8 mouse cellular contexts compared by ENCODE assay signal in the genomic region with DNA sequence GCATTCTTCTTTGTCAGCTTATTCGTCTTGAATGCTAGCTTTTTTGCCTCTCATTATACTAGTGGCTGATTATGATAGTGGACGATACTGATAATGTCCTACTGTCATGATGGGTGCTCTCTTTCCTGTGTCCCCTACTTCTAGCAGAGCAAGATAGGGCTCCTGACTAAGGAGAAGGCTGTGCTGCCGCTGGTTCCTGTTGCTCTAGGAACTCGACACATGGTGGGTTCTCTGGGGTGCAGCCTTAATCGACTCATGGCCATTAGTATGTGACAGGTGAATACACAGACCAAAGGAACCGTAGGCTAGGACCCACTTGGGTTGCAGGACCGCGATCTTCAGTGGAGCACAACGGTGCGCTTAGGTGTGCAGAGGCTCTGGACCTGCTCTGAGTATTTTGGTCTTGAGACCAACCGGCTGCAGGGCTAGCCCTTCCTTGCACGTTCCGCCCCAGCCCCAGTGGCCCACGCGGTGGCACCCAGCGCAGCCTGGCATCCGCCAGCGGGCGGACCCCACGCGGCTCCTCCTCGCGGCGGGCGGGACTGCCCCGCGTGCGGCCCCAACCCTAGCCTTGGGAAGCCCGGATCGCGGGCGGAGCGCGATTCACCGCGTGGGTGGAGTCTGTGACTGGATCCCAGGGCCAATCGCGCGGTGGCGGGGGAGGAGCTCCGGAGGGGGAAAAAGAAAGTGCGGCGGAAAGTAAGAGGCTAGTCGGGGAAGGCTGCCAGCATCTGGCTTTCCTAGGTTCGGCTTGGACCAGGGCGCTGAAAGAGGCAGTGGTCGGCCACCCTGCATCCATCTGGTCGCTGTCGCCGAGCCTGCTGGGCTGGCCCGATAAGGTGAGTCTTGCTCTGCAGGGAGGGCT. TPM values are rescaled to one million over a fixed set of nuclear protein-coding genes. Genes with fewer than 3 reads are reported as not detected.
DNase-seq lines count a peak whose midpoint lies in the region; ATAC-seq and TF ChIP-seq lines count a peak whose summit lies in the region.

A gene (plus strand): TSS at position 657 of the 865 bp plus-strand sequence.

- H3K27ac ChIP-seq in MEL (ENCODE audit: control insufficient read depth, low read depth, low read length), result peak within 1 kb of the TSS; percentile 10
- H3K27ac ChIP-seq in cerebellum, adult 2 months (ENCODE audit: insufficient read depth, low read length), result no peak within 1 kb of the TSS
- no peak within 1 kb of the TSS; the same call in 1 of the 2 replicates for H3K27ac ChIP-seq in forebrain, postnatal 0 days (ENCODE audit: low read depth, low read length)
- peak within 1 kb of the TSS; percentile 94 for H3K27ac ChIP-seq in layer of hippocampus, adult 2 months
- 0 out of 2 replicates have a peak within 1 kb of the TSS, but pooled peaks have one; percentile 60 for H3K27ac ChIP-seq in neural tube, embryonic 15.5 days (replicated peaks)

- ATAC-seq in forebrain, postnatal 0 days, result peak; percentile 99
- peak; percentile 98 for ATAC-seq in neural tube, embryonic 15.5 days (ENCODE audit: low FRiP score)

- peak within 1 kb of the TSS; percentile 86 for H3K4me2 ChIP-seq in forebrain, postnatal 0 days (ENCODE audit: low read depth)
- peak within 1 kb of the TSS; percentile 89 for H3K4me2 ChIP-seq in neural tube, embryonic 15.5 days

- H3K4me3 ChIP-seq in MEL (ENCODE audit: control insufficient read depth in 1 of 2, insufficient read depth in 1 of 2, low read depth in 2 of 2, low read length in 2 of 2), result peak within 1 kb of the TSS; percentile 69 to 95
- peak within 1 kb of the TSS; percentile 76 for H3K4me3 ChIP-seq in cerebellum, adult 2 months (replicated peaks; ENCODE audit: insufficient read depth, low read depth, low read length)
- peak within 1 kb of the TSS; percentile 62 for H3K4me3 ChIP-seq in forebrain, postnatal 0 days (ENCODE audit: low read depth, low read length)
- peak within 1 kb of the TSS; percentile 86 for H3K4me3 ChIP-seq in layer of hippocampus, adult 2 months
- peak within 1 kb of the TSS; percentile 95 for H3K4me3 ChIP-seq in lung, adult 2 months (replicated peaks; ENCODE audit: extremely low read depth, low read depth, low read length)
- H3K4me3 ChIP-seq in neural tube, embryonic 15.5 days (replicated peaks), result peak within 1 kb of the TSS; percentile 64

- H3K36me3 ChIP-seq in MEL (ENCODE audit: control insufficient read depth in 1 of 2, insufficient read depth in 2 of 2, low read length in 2 of 2), result peaks cover 0 to 6% of the 10 kb centered on the region in 2 experiments; a peak in 1 of 4 replicates
- no peaks in the 10 kb centered on the region for H3K36me3 ChIP-seq in forebrain, postnatal 0 days (ENCODE audit: insufficient read depth)
- no peaks in the 10 kb centered on the region for H3K36me3 ChIP-seq in neural tube, embryonic 15.5 days

- intact Hi-C loops in heart, postnatal 36 days (cut with DNase I), result no loop called here

- H3K4me1 ChIP-seq in MEL (ENCODE audit: control insufficient read depth in 1 of 2, insufficient read depth in 2 of 2, low read length in 2 of 2), result no peaks in the 10 kb centered on the region; a peak in 1 of 4 replicates
- no peaks in the 10 kb centered on the region for H3K4me1 ChIP-seq in cerebellum, adult 2 months (ENCODE audit: control insufficient read depth, insufficient read depth, low read length)
- no peaks in the 10 kb centered on the region for H3K4me1 ChIP-seq in forebrain, postnatal 0 days (ENCODE audit: insufficient read depth)
- H3K4me1 ChIP-seq in lung, adult 2 months (ENCODE audit: control insufficient read depth, insufficient read depth, low read length), result peaks cover 5% of the 10 kb centered on the region; the same call in 1 of the 2 replicates
- peaks cover 14% of the 10 kb centered on the region; the same call in 1 of the 2 replicates for H3K4me1 ChIP-seq in neural tube, embryonic 15.5 days

- no peak for TF ChIP-seq RAD21 in MEL (IDR thresholded peaks at IDR 0.05; ENCODE audit: low read depth, low read length)

- H3K79me2 ChIP-seq in MEL (ENCODE audit: control insufficient read depth, insufficient read depth, low read length, poor library complexity), result no peaks in the 10 kb centered on the region; the same call in 1 of the 2 replicates

- peak; percentile 93 for DNase-seq in MEL (ENCODE audit: low read depth, low spot score)
- peak; percentile 87 for DNase-seq in cerebellum, adult 2 months
- DNase-seq in forebrain, postnatal 0 days, result peak; percentile 90
- DNase-seq in heart, postnatal 36 days, result peak; percentile 92 to 93
- DNase-seq in layer of hippocampus, adult 2 months (ENCODE audit: low spot score in 2 of 2), result peak; percentile 96 to 97
- peak; percentile 92 for DNase-seq in lung, adult 2 months
- DNase-seq in testis, postnatal 10 days (ENCODE audit: low spot score), result peak; percentile 94

- peak; percentile 88 to 89 for TF ChIP-seq POLR2A in MEL (IDR thresholded peaks at IDR 0.05; ENCODE audit: control insufficient read depth in 1 of 2, insufficient read depth in 1 of 2, low read depth in 1 of 2, low read length in 2 of 2, poor library complexity in 1 of 2)
- TF ChIP-seq POLR2A in cerebellum, adult 2 months (IDR thresholded peaks at IDR 0.05; ENCODE audit: borderline replicate concordance, insufficient read depth, low read length), result no peak
- peak; percentile 92 for TF ChIP-seq POLR2A in lung, adult 2 months (IDR thresholded peaks at IDR 0.05; ENCODE audit: borderline replicate concordance, extremely low read depth, low read depth, low read length)

- TF ChIP-seq CTCF in MEL (IDR thresholded peaks at IDR 0.05 in 2 of 3, conservative IDR thresholded peaks at IDR 0.05 in 1 of 3; ENCODE audit: control insufficient read depth in 1 of 3, insufficient read depth in 1 of 3, low read depth in 2 of 3, low read length in 3 of 3, poor library complexity in 1 of 3, severe bottlenecking in 1 of 3), result no peak
- no peak for TF ChIP-seq CTCF in cerebellum, adult 2 months (IDR thresholded peaks at IDR 0.05; ENCODE audit: borderline replicate concordance, insufficient read depth, low read depth, low read length)
- TF ChIP-seq CTCF in forebrain, postnatal 0 days (IDR thresholded peaks at IDR 0.05; ENCODE audit: low read depth), result 0 out of 2 replicates have a peak, but pooled peaks have one; percentile 24
- TF ChIP-seq CTCF in layer of hippocampus, adult 2 months (conservative IDR thresholded peaks at IDR 0.05), result peak; percentile 32
- no peak for TF ChIP-seq CTCF in lung, adult 2 months (IDR thresholded peaks at IDR 0.05; ENCODE audit: insufficient read depth, low read length)

- H3K9me3 ChIP-seq in MEL (replicated peaks; ENCODE audit: insufficient read depth, low read length), result no peaks in the 10 kb centered on the region
- no peaks in the 10 kb centered on the region for H3K9me3 ChIP-seq in forebrain, postnatal 0 days (ENCODE audit: low read length)
- H3K9me3 ChIP-seq in neural tube, embryonic 15.5 days (replicated peaks), result no peaks in the 10 kb centered on the region

- WGBS in cerebellum, adult 2 months, result 3% methylated on average over 51 of the region's 51 CpGs
- 1% methylated on average over 51 of the region's 51 CpGs for WGBS in forebrain, postnatal 0 days
- WGBS in lung, adult 2 months, result 3% methylated on average over 51 of the region's 51 CpGs
- WGBS in neural tube, embryonic 15.5 days, result 4% methylated on average over 51 of the region's 51 CpGs

- no peaks in the 10 kb centered on the region for H3K27me3 ChIP-seq in MEL (ENCODE audit: control insufficient read depth in 1 of 2, insufficient read depth in 2 of 2, low read length in 2 of 2)
- H3K27me3 ChIP-seq in cerebellum, adult 2 months (ENCODE audit: control insufficient read depth, insufficient read depth, low read length), result no peaks in the 10 kb centered on the region
- no peaks in the 10 kb centered on the region for H3K27me3 ChIP-seq in forebrain, postnatal 0 days (ENCODE audit: insufficient read depth, low read length)
- no peaks in the 10 kb centered on the region for H3K27me3 ChIP-seq in neural tube, embryonic 15.5 days (replicated peaks)

- TF ChIP-seq EP300 in MEL (IDR thresholded peaks at IDR 0.05; ENCODE audit: low read depth in 1 of 2, low read length in 2 of 2), result peak in 1 of 2 experiments; percentile 23; a peak in 1 of 4 replicates

- peak within 1 kb of the TSS; percentile 73 for H3K9ac ChIP-seq in MEL (ENCODE audit: control insufficient read depth, low read depth, low read length, poor library complexity, severe bottlenecking)
- H3K9ac ChIP-seq in forebrain, postnatal 0 days, result peak within 1 kb of the TSS; percentile 50
- H3K9ac ChIP-seq in neural tube, embryonic 15.5 days (replicated peaks), result peak within 1 kb of the TSS; percentile 59

TF ChIP-seq in MEL, 35 proteins besides CTCF, POLR2A, EP300 and RAD21 (continues in another document):
- no peak for TF ChIP-seq MYB (IDR thresholded peaks at IDR 0.05; ENCODE audit: low read depth, low read length)
- TF ChIP-seq MAZ (IDR thresholded peaks at IDR 0.05; ENCODE audit: low read depth, low read length), result no peak
- TF ChIP-seq MYC (IDR thresholded peaks at IDR 0.05; ENCODE audit: low read depth, low read length), result peak; percentile 70
- peak; percentile 51 for TF ChIP-seq TAL1 (IDR thresholded peaks at IDR 0.05; ENCODE audit: low read length)
- no peak for TF ChIP-seq ELF1 (IDR thresholded peaks at IDR 0.05; ENCODE audit: low read depth, low read length)
- no peak for TF ChIP-seq ZKSCAN1 (IDR thresholded peaks at IDR 0.05; ENCODE audit: low read depth, low read length)
- TF ChIP-seq TCF12 (IDR thresholded peaks at IDR 0.05; ENCODE audit: low read depth, low read length), result peak; percentile 54; the same call in 1 of the 2 replicates
- TF ChIP-seq POLR2AphosphoS2 (IDR thresholded peaks at IDR 0.05; ENCODE audit: low read length), result no peak; the same call in 1 of the 2 replicates
- TF ChIP-seq CHD1 (IDR thresholded peaks at IDR 0.05; ENCODE audit: low read depth, low read length), result 0 out of 2 replicates have a peak, but pooled peaks have one; percentile 59
- TF ChIP-seq BHLHE40 (IDR thresholded peaks at IDR 0.05; ENCODE audit: borderline replicate concordance, low read depth, low read length), result no peak
- TF ChIP-seq MEF2A (IDR thresholded peaks at IDR 0.05; ENCODE audit: extremely low read depth, insufficient replicate concordance, low read depth, low read length, poor library complexity, severe bottlenecking), result no peak
- TF ChIP-seq ETS1 (IDR thresholded peaks at IDR 0.05; ENCODE audit: low read depth, low read length), result 0 out of 2 replicates have a peak, but pooled peaks have one; percentile 20

RNA-seq across cellular contexts. Expression of the gene that starts here (rescaled TPM):
- 5.5 and 5.9 TPM in 2 replicates for total RNA-seq in MEL (2012; rRNA removed)
- 1 to 10 TPM in 1 of 2 experiments, not detected in 1; 5.4 TPM for polyA plus RNA-seq in MEL (2012; ENCODE audit: insufficient read depth in 1 of 2, insufficient read length in 2 of 2, low read depth in 1 of 2, low replicate concordance in 2 of 2, missing spikeins in 1 of 2)
- polyA plus RNA-seq in cerebellum, adult 2 months (2012; rRNA removed), result 19.1 and 20.3 TPM in 2 replicates
- 8.9 and 9.3 TPM in 2 replicates for total RNA-seq in forebrain, postnatal 0 days (2014; rRNA removed)
- polyA plus RNA-seq in forebrain, postnatal 0 days (2015; fragmentation: Nextera tagmentation; extraction: Ambion mirVana), result 4.7 and 5.2 TPM in 2 replicates
- total RNA-seq in heart, postnatal 36 days (2021), result 1 to 10 TPM; 3.9 to 4.1 TPM
- 10 to 100 TPM; 70.2 to 79.1 TPM for total RNA-seq in layer of hippocampus, adult 2 months (2021)
- polyA plus RNA-seq in lung, adult 2 months (2012; rRNA removed), result 4.6 and 7.1 TPM in 2 replicates
- 12.3 and 13.7 TPM in 2 replicates for polyA plus RNA-seq in neural tube, embryonic 15.5 days (2015; fragmentation: Nextera tagmentation; extraction: Ambion mirVana)

Comparison
In these comparisons a context has a peak if more than half of its experiments do, and no peak if none do; other contexts are left out.
1. H3K27ac ChIP-seq: peak in MEL (single experiment), layer of hippocampus, adult 2 months (single experiment) and neural tube, embryonic 15.5 days (single experiment); none in cerebellum, adult 2 months (single experiment) and forebrain, postnatal 0 days (single experiment).
2. CTCF ChIP-seq: peak in forebrain, postnatal 0 days (single experiment) and layer of hippocampus, adult 2 months (single experiment); none in MEL (0 of 3), cerebellum, adult 2 months (single experiment) and lung, adult 2 months (single experiment).
3. Peak in every context shown above with its lines, with median percentiles within 50 percentile points of each other: DNase-seq, H3K4me3 ChIP-seq and H3K9ac ChIP-seq.